Mouse (Mus musculus) limb, embryonic 11.5 days (tissue): Measurements from ENCODE around the gene Dhrs3. TPM values are rescaled to one million over a fixed set of nuclear protein-coding genes. Genes with fewer than 3 reads are reported as not detected.

Experiments used
- ATAC-seq: fragments of 200-750 bp; cut with Nextera tagmentation; 2 replicates; pipeline ENCODE4 v1.8.0; 2017; ENCODE audit warnings: low read depth; ENCODE audit not compliant: insufficient number of reproducible peaks, low FRiP score, low TSS enrichment
- DNase-seq: peaks from one replicate; pipeline ENCODE4 v3.0.0-alpha.2; 2015; ENCODE audit warnings: low spot score
- H3K27ac ChIP-seq: fragments of 300-500 bp; sonication (generic); replicated peaks from 2 replicates; pipeline ENCODE4 v1.5.1; 2014; ENCODE audit warnings: low read depth, mild to moderate bottlenecking, low read length
- H3K27me3 ChIP-seq: fragments of 300-500 bp; sonication (generic); 2 replicates; pipeline ENCODE4 v1.6.1; 2014; ENCODE audit warnings: mild to moderate bottlenecking, low read length, mixed read lengths; ENCODE audit not compliant: control insufficient read depth, insufficient read depth
- H3K36me3 ChIP-seq: fragments of 300-500 bp; sonication (generic); 2 replicates; pipeline ENCODE4 v1.6.1; 2014; ENCODE audit warnings: mild to moderate bottlenecking, low read length, moderate library complexity, mixed read lengths; ENCODE audit not compliant: control insufficient read depth, insufficient read depth
- H3K4me1 ChIP-seq: fragments of 300-500 bp; sonication (generic); 2 replicates; pipeline ENCODE4 v1.6.1; 2014; ENCODE audit warnings: low read length, mixed read lengths; ENCODE audit not compliant: control insufficient read depth, insufficient read depth
- H3K4me2 ChIP-seq: fragments of 300-500 bp; sonication (generic); 2 replicates; pipeline ENCODE4 v1.6.1; 2014; ENCODE audit warnings: low read depth, mild to moderate bottlenecking, moderate library complexity; ENCODE audit not compliant: severe bottlenecking
- H3K4me3 ChIP-seq: fragments of 300-500 bp; sonication (generic); 2 replicates; pipeline ENCODE4 v1.5.1; 2014; ENCODE audit warnings: low read depth, low read length
- H3K9ac ChIP-seq: fragments of 300-500 bp; sonication (generic); 2 replicates; pipeline ENCODE4 v1.6.1; 2014; ENCODE audit warnings: mild to moderate bottlenecking, low read length
- H3K9me3 ChIP-seq: fragments of 300-500 bp; sonication (generic); 2 replicates; pipeline ENCODE4 v1.6.1; 2016; ENCODE audit warnings: low read length; ENCODE audit not compliant: control insufficient read depth
- WGBS: fragments of 180-500 bp; shearing (Covaris S2); extraction: QIAGEN DNeasy Blood & Tissue Kit; methylation state at CpG from one replicate; pipeline ENCODE4 v1.1.7; 2014; 5-methylcytosine and 5-hydroxymethylcytosine counted together
- polyA plus RNA-seq: library from polyadenylated mRNA; unstranded; fragments of >200 nt; fragmentation: Nextera tagmentation; extraction: Ambion mirVana; gene quantifications from 2 replicates; pipeline ENCODE4 v1.2.1, GENCODE M21; 2014

Dhrs3 gene
- polyA plus RNA-seq, 1 experiment from 2014 or later, result 50.2 TPM

DNA sequence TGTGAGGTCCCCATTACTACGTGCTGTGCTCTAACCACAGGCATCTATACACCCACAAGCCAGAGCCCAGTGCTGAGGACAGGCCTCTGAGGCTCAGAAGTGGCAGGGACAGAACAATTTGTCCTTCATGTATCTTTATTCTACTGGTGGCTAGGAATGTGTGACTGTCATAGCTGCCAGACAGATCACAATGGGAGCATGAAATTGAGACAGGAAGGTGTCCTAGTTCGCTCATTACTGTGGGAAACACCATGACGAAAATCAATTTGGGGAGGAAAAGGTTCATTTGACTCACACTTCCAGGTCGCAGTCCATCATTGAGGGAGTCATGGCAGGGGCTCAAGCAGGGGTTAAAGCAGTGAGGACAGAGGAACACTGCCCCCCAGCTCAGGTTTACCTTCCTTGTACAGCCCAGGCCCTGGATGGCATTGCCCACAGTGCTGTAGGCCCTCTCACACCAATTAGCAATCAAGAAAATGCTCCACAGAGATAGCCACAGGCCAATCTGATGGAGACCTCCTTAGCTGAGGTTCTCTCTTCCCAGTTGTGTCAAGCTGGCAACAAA, 47.3 kb downstream of the Dhrs3 start:
- H3K9ac ChIP-seq, result no peak overlapping the region
- no peaks in the 10 kb centered on the region for H3K27me3 ChIP-seq
- no peaks in the 10 kb centered on the region for H3K4me1 ChIP-seq
- 80% methylated on average over 4 of the region's 4 CpGs for WGBS
- H3K36me3 ChIP-seq, result no peaks in the 10 kb centered on the region
- H3K4me2 ChIP-seq, result no peak overlapping the region
- no peak overlapping the region for H3K4me3 ChIP-seq
- no peaks in the 10 kb centered on the region for H3K9me3 ChIP-seq
- no peak overlapping the region for H3K27ac ChIP-seq
- ATAC-seq (no peak), DNase-seq (no peak)

- WGBS, result 63% methylated on average over 13 of the region's 13 CpGs
Measured at GRCm38 (mm10) chr4:144940796-144941462, 48.3 kb downstream of the Dhrs3 start.

DNA sequence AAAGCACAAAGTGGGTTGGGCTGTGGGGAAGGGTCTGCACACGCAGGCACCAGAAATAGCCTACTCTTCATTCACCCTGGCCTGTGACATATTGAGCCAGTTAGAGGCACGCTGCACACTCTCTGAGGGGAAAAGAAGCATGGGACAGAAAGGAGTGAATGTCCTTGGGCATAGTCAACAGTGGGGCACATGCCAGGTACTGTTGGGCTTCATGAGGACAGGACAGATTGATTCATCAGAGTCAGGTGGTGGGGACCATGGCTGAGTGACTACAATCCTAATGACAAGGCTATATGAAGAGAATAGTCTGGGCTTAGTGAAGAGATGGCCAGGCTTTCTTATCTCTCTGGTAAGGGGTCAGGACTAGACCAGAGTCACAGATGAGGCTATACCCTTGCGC, 49.8 kb downstream of the Dhrs3 start:
- WGBS, result 91% methylated on average over 3 of the region's 3 CpGs
- Histone ChIP-seq H3K4me3 (no peak overlapping the region), H3K9me3 (no peaks in the 10 kb centered on the region), H3K4me1 (no peaks in the 10 kb centered on the region), H3K36me3 (no peaks in the 10 kb centered on the region), H3K9ac (no peak overlapping the region), H3K27me3 (no peaks in the 10 kb centered on the region), H3K4me2 (no peak overlapping the region), H3K27ac (no peak overlapping the region)
- no peak for DNase-seq
- ATAC-seq, result no peak

More at GRCm38 (mm10) chr4:144940796-144941462, 48.3 kb downstream of the Dhrs3 start:
- DNase-seq (no peak), ATAC-seq (no peak)
- Histone ChIP-seq H3K4me3 (no peak overlapping the region), H3K27me3 (no peaks in the 10 kb centered on the region), H3K9ac (no peak overlapping the region), H3K36me3 (no peaks in the 10 kb centered on the region), H3K9me3 (no peaks in the 10 kb centered on the region), H3K4me1 (no peaks in the 10 kb centered on the region), H3K4me2 (no peak overlapping the region), H3K27ac (no peak overlapping the region)

DNA sequence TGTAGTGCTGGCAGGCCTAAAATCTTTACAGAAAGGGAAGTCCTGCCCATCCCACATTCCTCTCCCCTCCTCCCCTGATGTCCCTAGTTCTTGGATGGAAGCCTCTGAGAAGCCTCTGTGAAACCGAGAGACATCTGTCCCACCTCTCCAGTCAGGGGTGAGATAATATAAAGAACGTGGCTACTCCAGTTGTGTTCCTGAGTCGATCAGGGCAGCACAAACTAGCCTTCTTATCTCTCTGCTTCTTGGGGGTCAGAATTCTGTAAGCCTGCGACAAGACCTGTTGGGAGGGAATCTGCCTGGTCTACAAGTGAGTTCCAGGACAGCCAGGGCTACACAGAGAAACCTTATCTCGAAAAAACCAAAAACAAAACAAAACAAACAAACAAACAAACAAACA, 50.6 kb downstream of the Dhrs3 start:
- H3K4me3 ChIP-seq, result no peak overlapping the region
- no peaks in the 10 kb centered on the region for H3K27me3 ChIP-seq
- H3K36me3 ChIP-seq, result no peaks in the 10 kb centered on the region
- WGBS, result 78% methylated on average over 5 of the region's 5 CpGs
- no peak overlapping the region for H3K27ac ChIP-seq
- no peak overlapping the region for H3K4me2 ChIP-seq
- no peak overlapping the region for H3K9ac ChIP-seq
- 0 out of 2 replicates have a peak, but pooled peaks cover 2% of the 10 kb centered on the region for H3K4me1 ChIP-seq
- H3K9me3 ChIP-seq, result no peaks in the 10 kb centered on the region
- ATAC-seq (no peak), DNase-seq (no peak)

DNA sequence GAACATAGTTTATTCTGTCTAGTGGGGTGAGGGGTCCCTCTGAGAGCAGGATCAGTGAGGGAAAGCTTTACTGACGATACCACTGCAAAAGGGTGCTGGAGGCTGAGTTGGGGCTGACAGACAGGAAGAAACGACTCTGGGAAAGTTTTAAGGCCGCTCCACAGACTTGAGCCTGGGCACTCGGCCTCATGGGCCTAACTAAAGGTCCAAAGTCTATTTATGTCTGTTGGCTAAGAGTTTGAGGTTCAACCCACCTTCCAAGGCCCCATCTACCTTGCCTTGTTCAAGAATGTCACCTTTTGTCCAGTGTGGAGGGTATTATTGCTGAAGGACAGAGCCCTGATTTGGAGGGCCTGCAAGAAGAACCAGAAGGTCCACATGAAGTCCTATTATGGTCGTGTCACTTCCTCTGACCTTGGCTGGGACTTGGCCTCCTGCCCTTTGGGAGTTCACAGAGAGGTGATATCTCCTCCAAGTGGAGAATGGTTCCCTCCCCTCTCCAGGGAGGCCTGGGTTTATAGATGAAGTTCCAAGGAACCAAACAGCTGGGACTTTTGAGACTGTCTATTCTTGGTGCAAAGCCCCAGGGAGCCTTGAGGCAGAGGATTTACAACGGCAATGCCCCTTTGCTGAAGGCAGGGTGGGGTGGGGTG, 55.2 kb downstream of the Dhrs3 start:
- H3K27ac ChIP-seq, result no peak overlapping the region
- H3K9me3 ChIP-seq, result no peaks in the 10 kb centered on the region
- H3K9ac ChIP-seq, result no peak overlapping the region
- no peak overlapping the region for H3K4me3 ChIP-seq
- H3K27me3 ChIP-seq, result no peaks in the 10 kb centered on the region
- peaks cover 13% of the 10 kb centered on the region for H3K4me1 ChIP-seq
- no peak for DNase-seq
- H3K36me3 ChIP-seq, result no peaks in the 10 kb centered on the region
- no peak overlapping the region for H3K4me2 ChIP-seq
- no peak for ATAC-seq
- 67% methylated on average over 6 of the region's 6 CpGs for whole genome bisulfite sequencing

DNA sequence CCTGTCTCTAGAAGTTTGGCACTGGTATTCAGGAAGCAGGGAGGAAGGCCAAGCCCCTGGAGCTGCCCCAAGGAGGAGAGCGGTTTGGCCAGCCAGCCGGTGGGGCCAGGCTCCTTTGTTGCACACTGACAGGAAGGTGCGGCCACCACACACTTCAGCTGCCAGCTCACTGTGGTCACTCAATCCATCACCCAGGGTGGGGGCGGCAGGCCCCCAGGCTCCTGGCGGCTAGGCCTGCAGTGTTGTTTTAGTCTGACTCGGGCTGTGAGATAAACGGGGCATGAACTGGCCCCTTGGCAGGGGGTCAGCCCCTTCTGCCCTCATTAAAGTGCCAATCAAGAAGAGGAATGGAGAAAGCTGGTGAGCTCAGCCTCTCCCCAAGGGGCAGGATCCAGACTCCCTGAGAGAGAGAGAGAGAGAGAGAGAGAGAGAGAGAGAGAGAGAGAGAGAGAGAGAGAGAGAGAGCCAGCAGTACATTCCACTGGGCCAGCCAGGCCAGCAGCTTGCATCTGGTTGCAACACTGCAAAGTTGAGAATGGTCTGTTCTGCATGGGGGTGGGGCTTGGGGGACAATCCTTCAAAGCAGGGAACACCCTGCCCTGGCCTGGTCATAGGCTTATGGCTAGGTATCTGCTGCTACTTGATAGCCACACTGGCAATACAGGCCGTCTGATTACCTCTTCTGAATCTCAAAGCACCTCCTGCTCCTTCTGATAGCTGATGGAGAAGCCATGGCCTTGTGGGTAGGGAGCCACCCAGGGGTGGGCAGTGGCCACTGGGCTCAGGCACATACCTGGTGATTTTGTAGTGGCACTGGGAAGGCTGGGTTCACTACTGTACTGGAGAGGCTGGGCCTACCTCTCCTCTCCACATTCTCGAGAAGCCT, 57.1 kb downstream of the Dhrs3 start:
- no peak overlapping the region for H3K4me3 ChIP-seq
- H3K9me3 ChIP-seq, result no peaks in the 10 kb centered on the region
- H3K27ac ChIP-seq, result peak overlapping the region; percentile 72
- H3K36me3 ChIP-seq, result no peaks in the 10 kb centered on the region
- no peak overlapping the region for H3K4me2 ChIP-seq
- DNase-seq (peak; percentile 69), ATAC-seq (peak; percentile 87)
- H3K9ac ChIP-seq, result peak overlapping the region; percentile 30; the same call in 1 of the 2 replicates
- 10% methylated on average over 9 of the region's 9 CpGs for whole genome bisulfite sequencing
- H3K4me1 ChIP-seq, result peaks cover 13% of the 10 kb centered on the region
- no peaks in the 10 kb centered on the region for H3K27me3 ChIP-seq

GRCm38 (mm10) chr4:144950327-144950711, 57.7 kb downstream of the Dhrs3 start:
- H3K4me1 ChIP-seq, result peaks cover 13% of the 10 kb centered on the region
- ATAC-seq (no peak), DNase-seq (no peak)
- no peaks in the 10 kb centered on the region for H3K27me3 ChIP-seq
- H3K27ac ChIP-seq, result no peak overlapping the region; the same call in 1 of the 2 replicates
- no peak overlapping the region for H3K4me2 ChIP-seq
- no peaks in the 10 kb centered on the region for H3K9me3 ChIP-seq
- H3K36me3 ChIP-seq, result no peaks in the 10 kb centered on the region
- 53% methylated on average over 3 of the region's 3 CpGs for WGBS
- H3K4me3 ChIP-seq, result no peak overlapping the region
- no peak overlapping the region for H3K9ac ChIP-seq

DNA sequence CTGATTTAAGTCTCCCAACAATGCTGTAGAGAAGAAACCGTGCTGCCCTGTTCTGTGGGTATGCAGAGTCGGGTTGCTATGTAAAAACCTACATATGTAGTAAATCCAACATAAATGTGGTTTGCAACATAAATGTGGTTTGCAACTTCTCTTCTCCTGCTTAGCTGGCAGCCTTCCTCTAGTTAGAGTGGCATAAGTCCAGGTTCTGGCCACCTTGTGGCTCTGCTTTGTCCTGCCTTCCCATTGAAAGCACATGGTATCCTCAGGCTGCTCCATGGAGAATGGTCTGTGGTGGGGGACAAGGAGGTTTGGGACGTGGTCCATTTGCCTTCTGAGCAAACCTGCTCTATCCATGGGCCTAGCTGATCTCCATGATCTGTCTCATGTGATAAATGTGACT, 58.3 kb downstream of the Dhrs3 start:
- no peaks in the 10 kb centered on the region for H3K36me3 ChIP-seq
- no peak overlapping the region for H3K4me2 ChIP-seq
- no peak for DNase-seq
- H3K4me1 ChIP-seq, result peaks cover 13% of the 10 kb centered on the region
- H3K27me3 ChIP-seq, result no peaks in the 10 kb centered on the region
- H3K9me3 ChIP-seq, result no peaks in the 10 kb centered on the region
- no peak overlapping the region for H3K9ac ChIP-seq
- WGBS, result 90% methylated on average over 3 of the region's 3 CpGs
- H3K27ac ChIP-seq, result no peak overlapping the region
- no peak overlapping the region for H3K4me3 ChIP-seq
- ATAC-seq, result no peak
